Mouse (Mus musculus) CD4-positive, CD25-positive, alpha-beta regulatory T cell, adult 2 months (primary cell): ENCODE results near the gene Gm3259.
"Not testable (repeated sequence)": the region's sequence is repeated elsewhere in the genome, so short reads cannot be mapped to it uniquely, and the experiment has no call there.

Experiments
- DNase-seq: peaks from one replicate; pipeline ENCODE4 v3.0.0-alpha.2; 2012; ENCODE audit warnings: low read depth, low spot score

Gm3259 gene

DNA sequence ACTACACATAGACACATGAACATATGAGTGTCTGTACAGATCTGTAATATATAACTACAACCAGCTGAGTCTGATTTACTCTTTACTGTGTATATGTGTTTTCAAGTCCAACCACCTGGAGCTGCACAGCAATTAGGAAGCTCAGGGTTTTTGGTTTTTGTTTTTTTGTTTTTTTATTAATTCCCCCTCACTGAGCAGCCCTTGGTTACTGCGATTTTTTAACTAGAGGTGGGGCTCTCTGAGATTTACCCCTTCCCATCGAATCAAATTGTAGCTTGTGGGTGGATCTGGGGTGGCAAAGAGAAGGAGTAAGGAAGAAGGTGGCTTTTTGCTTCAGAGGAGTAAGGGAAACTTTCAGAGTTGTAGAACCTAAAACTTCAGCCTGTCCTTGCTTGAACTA is at the start of gene Gm3259:
Gene Gm3259 (plus strand): TSS at position 301 of the 400 bp plus-strand sequence.
- DNase-seq = not testable (repeated sequence)

DNA sequence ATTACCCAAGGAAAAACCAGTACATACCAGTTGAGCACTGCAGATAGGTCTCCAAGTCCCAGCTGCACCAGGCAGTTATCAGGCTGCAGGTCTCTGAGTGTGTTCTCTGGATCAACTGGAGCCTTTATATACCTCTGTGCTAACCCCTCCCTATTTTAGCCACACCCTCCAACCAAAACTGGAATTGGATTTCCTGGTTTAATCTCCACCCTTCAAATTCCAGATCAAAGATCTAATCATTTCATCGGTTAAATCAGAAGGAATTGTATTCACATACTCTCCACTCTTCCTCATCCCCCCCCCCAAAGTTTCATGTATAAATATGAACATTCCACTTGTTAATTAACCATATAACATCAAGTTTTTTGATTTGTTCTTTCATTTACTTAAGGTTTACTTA is 33.0 kb upstream of the Gm3259 start, which contains the start of gene Gm10424:
Gene Gm10424 (minus strand): TSS at position 101 of the 400 bp plus-strand sequence.
- not testable (repeated sequence) for DNase-seq
